Mouse (Mus musculus): ENCODE results near the gene Sh3gl2. TPM values are rescaled to one million over a fixed set of nuclear protein-coding genes. Genes with fewer than 3 reads are reported as not detected.

The Sh3gl2 gene
- total and polyA plus RNA-seq, 3 experiments, result 0.05 TPM; not detected in 2

DNA sequence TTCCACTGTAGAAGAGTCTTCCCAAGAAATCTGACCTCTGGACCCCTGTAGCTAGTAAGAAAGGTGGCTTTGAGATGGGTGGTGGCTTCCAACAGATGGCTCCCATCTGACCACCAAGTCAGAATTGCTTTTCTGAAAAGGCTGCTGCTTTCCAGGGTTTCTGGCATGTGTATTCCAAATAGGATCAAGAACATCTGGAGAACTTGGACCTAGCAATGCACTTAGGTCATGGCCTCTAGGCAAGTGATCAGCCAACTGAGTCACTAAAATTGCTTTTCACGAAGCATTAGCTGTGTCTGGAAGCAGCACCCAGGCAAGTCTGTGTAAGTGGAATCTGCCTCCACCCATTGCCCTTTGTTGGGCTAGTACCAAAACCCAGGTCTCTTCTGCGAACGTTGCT, 414.3 kb downstream of the Sh3gl2 start:
- H3K4me1 ChIP-seq (ENCODE audit: insufficient read depth, low read depth, low read length), result no peaks in the 10 kb centered on the region
- no peak for DNase-seq (ENCODE audit: low spot score)
- 0 out of 2 replicates have a peak, but pooled peaks cover 2% of the 10 kb centered on the region for H3K9me3 ChIP-seq (replicated peaks)
- no peak for ATAC-seq (ENCODE audit: extremely low read depth, insufficient number of reproducible peaks, low FRiP score, poor library complexity, severe bottlenecking)
- no peaks in the 10 kb centered on the region for H3K27me3 ChIP-seq (ENCODE audit: insufficient read depth, low read length)
- no peak overlapping the region for H3K4me3 ChIP-seq (ENCODE audit: low read depth, low read length)
- no peak for TF ChIP-seq TAL1 (conservative IDR thresholded peaks at IDR 0.05; ENCODE audit: low read depth, low read length)
- TF ChIP-seq GATA2 (IDR thresholded peaks at IDR 0.05; ENCODE audit: borderline replicate concordance, low read depth, low read length), result no peak
- no peak for TF ChIP-seq GATA1 (IDR thresholded peaks at IDR 0.05; ENCODE audit: borderline replicate concordance, low read length)
- no peak for TF ChIP-seq CTCF (IDR thresholded peaks at IDR 0.05; ENCODE audit: low read depth, low read length)
- TF ChIP-seq POLR2AphosphoS5 (IDR thresholded peaks at IDR 0.05; ENCODE audit: insufficient replicate concordance, low read depth, low read length), result no peak
- no peaks in the 10 kb centered on the region for H3K36me3 ChIP-seq (replicated peaks)

DNA sequence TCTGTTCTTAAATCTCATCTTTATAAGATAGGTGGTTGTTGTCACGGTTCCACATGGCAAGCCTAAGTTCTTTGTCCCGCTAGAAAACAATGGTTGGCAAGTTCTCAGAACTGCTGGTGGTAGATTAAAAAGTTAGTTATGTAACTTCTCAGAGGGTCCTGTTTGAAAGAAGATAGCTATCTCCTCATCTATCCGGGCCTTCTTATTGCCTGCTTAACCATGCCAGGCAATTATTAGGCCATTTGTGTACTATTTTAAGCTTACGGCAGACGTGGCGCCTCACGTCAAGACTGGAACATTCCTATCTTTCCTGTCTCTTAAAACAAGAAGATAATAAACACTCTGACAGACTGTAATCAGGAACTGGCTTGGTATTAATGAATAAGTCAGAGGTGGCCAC, 424.5 kb downstream of the Sh3gl2 start:
- no peak overlapping the region for H3K4me3 ChIP-seq (ENCODE audit: low read depth, low read length)
- ATAC-seq (ENCODE audit: extremely low read depth, insufficient number of reproducible peaks, low FRiP score, poor library complexity, severe bottlenecking), result no peak
- H3K4me1 ChIP-seq (ENCODE audit: insufficient read depth, low read depth, low read length), result no peaks in the 10 kb centered on the region
- no peak for DNase-seq (ENCODE audit: low spot score)
- no peaks in the 10 kb centered on the region for H3K36me3 ChIP-seq (replicated peaks)
- TF ChIP-seq CTCF (IDR thresholded peaks at IDR 0.05; ENCODE audit: low read depth, low read length) (no peak), GATA2 (IDR thresholded peaks at IDR 0.05; ENCODE audit: borderline replicate concordance, low read depth, low read length) (no peak), POLR2AphosphoS5 (IDR thresholded peaks at IDR 0.05; ENCODE audit: insufficient replicate concordance, low read depth, low read length) (no peak), GATA1 (IDR thresholded peaks at IDR 0.05; ENCODE audit: borderline replicate concordance, low read length) (no peak), TAL1 (conservative IDR thresholded peaks at IDR 0.05; ENCODE audit: low read depth, low read length) (no peak)
- no peaks in the 10 kb centered on the region for H3K27me3 ChIP-seq (ENCODE audit: insufficient read depth, low read length)
- H3K9me3 ChIP-seq (replicated peaks), result no peaks in the 10 kb centered on the region

DNA sequence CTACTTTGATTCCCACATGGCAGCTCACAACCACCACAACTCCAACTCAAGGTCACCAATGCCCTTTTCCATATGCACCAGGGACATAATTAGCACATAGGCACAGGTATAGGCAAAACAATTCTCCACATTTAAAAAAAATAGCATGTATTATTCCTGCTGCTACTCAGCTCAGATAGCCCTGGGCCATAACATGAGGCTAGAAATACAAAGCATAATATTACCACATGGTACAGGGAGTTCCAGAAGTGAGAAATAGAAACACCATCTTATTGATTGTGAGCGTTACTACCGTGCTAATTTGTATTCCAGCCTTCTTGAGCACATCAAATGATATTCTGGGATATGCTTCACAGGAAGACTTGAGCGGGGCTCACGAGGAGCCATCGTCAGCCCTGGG, 464.3 kb downstream of the Sh3gl2 start:
- H3K4me1 ChIP-seq (ENCODE audit: insufficient read depth, low read depth, low read length), result no peaks in the 10 kb centered on the region
- H3K27me3 ChIP-seq (ENCODE audit: insufficient read depth, low read length), result no peaks in the 10 kb centered on the region
- no peaks in the 10 kb centered on the region for H3K9me3 ChIP-seq (replicated peaks)
- no peak overlapping the region for H3K4me3 ChIP-seq (ENCODE audit: low read depth, low read length)
- no peak for ATAC-seq (ENCODE audit: extremely low read depth, insufficient number of reproducible peaks, low FRiP score, poor library complexity, severe bottlenecking)
- no peaks in the 10 kb centered on the region for H3K36me3 ChIP-seq (replicated peaks)
- TF ChIP-seq POLR2AphosphoS5 (IDR thresholded peaks at IDR 0.05; ENCODE audit: insufficient replicate concordance, low read depth, low read length) (no peak), GATA1 (IDR thresholded peaks at IDR 0.05; ENCODE audit: borderline replicate concordance, low read length) (no peak), GATA2 (IDR thresholded peaks at IDR 0.05; ENCODE audit: borderline replicate concordance, low read depth, low read length) (no peak), TAL1 (conservative IDR thresholded peaks at IDR 0.05; ENCODE audit: low read depth, low read length) (no peak), CTCF (IDR thresholded peaks at IDR 0.05; ENCODE audit: low read depth, low read length) (no peak)
- no peak for DNase-seq (ENCODE audit: low spot score)

GRCm38 (mm10) chr4:85669735-85670134, 464.8 kb downstream of the Sh3gl2 start:
- Histone ChIP-seq H3K4me1 (ENCODE audit: insufficient read depth, low read depth, low read length) (no peaks in the 10 kb centered on the region), H3K9me3 (replicated peaks) (no peaks in the 10 kb centered on the region), H3K27me3 (ENCODE audit: insufficient read depth, low read length) (no peaks in the 10 kb centered on the region), H3K36me3 (replicated peaks) (no peaks in the 10 kb centered on the region), H3K4me3 (ENCODE audit: low read depth, low read length) (no peak overlapping the region)
- TF ChIP-seq CTCF (IDR thresholded peaks at IDR 0.05; ENCODE audit: low read depth, low read length), result no peak
- no peak for TF ChIP-seq TAL1 (conservative IDR thresholded peaks at IDR 0.05; ENCODE audit: low read depth, low read length)
- no peak for TF ChIP-seq GATA2 (IDR thresholded peaks at IDR 0.05; ENCODE audit: borderline replicate concordance, low read depth, low read length)
- TF ChIP-seq GATA1 (IDR thresholded peaks at IDR 0.05; ENCODE audit: borderline replicate concordance, low read length), result no peak
- no peak for TF ChIP-seq POLR2AphosphoS5 (IDR thresholded peaks at IDR 0.05; ENCODE audit: insufficient replicate concordance, low read depth, low read length)
- ATAC-seq (ENCODE audit: extremely low read depth, insufficient number of reproducible peaks, low FRiP score, poor library complexity, severe bottlenecking), result no peak
- no peak for DNase-seq (ENCODE audit: low spot score)

DNA sequence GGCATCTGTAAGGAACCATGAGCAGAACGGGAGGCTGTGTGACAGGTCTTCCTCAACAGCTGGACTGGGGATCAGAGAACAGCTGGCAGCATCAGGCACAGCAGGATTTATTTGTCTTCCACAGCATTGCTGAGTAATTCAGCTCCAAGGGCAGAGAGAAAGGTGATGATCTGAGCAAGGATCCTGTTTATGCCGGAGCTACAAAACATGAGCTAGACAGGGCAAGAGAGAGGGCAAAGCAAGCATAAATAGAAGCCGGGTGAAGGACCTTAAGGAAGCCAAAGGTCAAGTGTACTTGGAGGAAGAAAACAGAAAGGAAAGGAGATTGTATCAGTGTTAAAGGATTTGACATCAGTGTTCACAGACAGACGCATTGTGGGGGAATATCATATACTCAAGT, 467.4 kb downstream of the Sh3gl2 start:
- Histone ChIP-seq H3K27me3 (ENCODE audit: insufficient read depth, low read length) (no peaks in the 10 kb centered on the region), H3K4me3 (ENCODE audit: low read depth, low read length) (no peak overlapping the region), H3K9me3 (replicated peaks) (no peaks in the 10 kb centered on the region), H3K4me1 (ENCODE audit: insufficient read depth, low read depth, low read length) (no peaks in the 10 kb centered on the region), H3K36me3 (replicated peaks) (no peaks in the 10 kb centered on the region)
- ATAC-seq (ENCODE audit: extremely low read depth, insufficient number of reproducible peaks, low FRiP score, poor library complexity, severe bottlenecking) (no peak), DNase-seq (ENCODE audit: low spot score) (no peak)
- TF ChIP-seq POLR2AphosphoS5 (IDR thresholded peaks at IDR 0.05; ENCODE audit: insufficient replicate concordance, low read depth, low read length) (no peak), GATA1 (IDR thresholded peaks at IDR 0.05; ENCODE audit: borderline replicate concordance, low read length) (no peak), GATA2 (IDR thresholded peaks at IDR 0.05; ENCODE audit: borderline replicate concordance, low read depth, low read length) (no peak), CTCF (IDR thresholded peaks at IDR 0.05; ENCODE audit: low read depth, low read length) (no peak), TAL1 (conservative IDR thresholded peaks at IDR 0.05; ENCODE audit: low read depth, low read length) (no peak)

DNA sequence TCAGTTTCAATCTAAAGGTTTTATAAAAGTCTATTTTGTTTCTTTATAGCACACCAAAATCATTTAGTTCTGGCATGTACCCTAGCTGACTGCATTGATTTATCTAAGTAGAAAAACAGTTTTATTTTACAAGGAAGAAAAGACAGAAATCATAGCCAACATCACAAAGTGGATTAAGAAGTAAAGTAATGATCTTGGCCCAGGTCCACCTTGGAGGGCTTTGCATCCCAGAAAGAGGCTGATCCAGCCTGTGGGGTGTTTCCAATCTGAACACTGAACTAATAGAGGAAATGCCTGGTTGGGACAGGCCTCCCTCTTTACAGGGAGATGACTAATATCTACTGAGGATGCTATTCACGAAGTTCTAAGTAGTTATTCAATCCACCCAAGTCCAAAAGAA, 472.7 kb downstream of the Sh3gl2 start:
- Histone ChIP-seq H3K36me3 (replicated peaks) (no peaks in the 10 kb centered on the region), H3K4me3 (ENCODE audit: low read depth, low read length) (no peak overlapping the region), H3K4me1 (ENCODE audit: insufficient read depth, low read depth, low read length) (no peaks in the 10 kb centered on the region), H3K9me3 (replicated peaks) (no peaks in the 10 kb centered on the region), H3K27me3 (ENCODE audit: insufficient read depth, low read length) (no peaks in the 10 kb centered on the region)
- DNase-seq (ENCODE audit: low spot score), result no peak
- no peak for TF ChIP-seq GATA2 (IDR thresholded peaks at IDR 0.05; ENCODE audit: borderline replicate concordance, low read depth, low read length)
- no peak for TF ChIP-seq CTCF (IDR thresholded peaks at IDR 0.05; ENCODE audit: low read depth, low read length)
- TF ChIP-seq POLR2AphosphoS5 (IDR thresholded peaks at IDR 0.05; ENCODE audit: insufficient replicate concordance, low read depth, low read length), result no peak
- TF ChIP-seq TAL1 (conservative IDR thresholded peaks at IDR 0.05; ENCODE audit: low read depth, low read length), result no peak
- TF ChIP-seq GATA1 (IDR thresholded peaks at IDR 0.05; ENCODE audit: borderline replicate concordance, low read length), result no peak
- ATAC-seq (ENCODE audit: extremely low read depth, insufficient number of reproducible peaks, low FRiP score, poor library complexity, severe bottlenecking), result no peak
